Mouse (Mus musculus): ENCODE data around the gene Dntt. TPM values are rescaled to one million over a fixed set of nuclear protein-coding genes. Genes with fewer than 3 reads are reported as not detected.

Dntt gene
- polyA plus RNA-seq, 1 experiment from 2014 or later = not detected

DNA sequence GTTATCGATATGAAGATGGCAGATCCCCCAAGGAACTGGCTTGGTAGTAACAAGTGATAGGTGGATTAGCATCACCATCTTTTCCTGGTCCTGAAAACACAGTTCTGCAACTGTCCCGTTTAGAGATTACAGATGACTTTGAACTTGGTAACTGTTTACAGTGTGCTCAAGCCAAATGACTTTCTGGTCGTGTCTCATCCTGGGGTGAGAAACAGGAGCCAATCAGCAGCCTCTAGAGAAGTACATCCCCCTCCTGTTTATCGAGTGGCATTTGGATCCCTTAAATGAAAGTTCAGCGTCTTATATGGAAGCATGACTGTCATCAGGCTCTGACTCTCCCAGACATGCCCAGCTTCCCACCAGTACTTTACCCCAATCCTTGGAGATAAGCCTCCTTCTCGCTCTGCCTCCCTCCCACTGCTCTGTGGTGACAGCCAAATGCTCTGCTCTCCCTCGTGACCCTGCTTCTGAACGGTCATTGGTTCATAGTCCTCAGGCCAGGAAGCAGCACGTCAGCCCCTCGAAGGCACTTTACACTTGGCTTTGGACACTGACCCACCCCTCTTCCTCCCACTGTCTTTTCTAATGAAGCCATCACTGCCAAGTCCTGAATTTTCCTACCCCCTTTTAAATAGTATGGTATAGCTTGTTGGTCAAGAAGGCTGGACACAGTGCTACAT, 16.2 kb downstream of the Dntt start:
- 26% methylated on average over 10 of the region's 10 CpGs for WGBS
- Histone ChIP-seq H3K4me3 (ENCODE audit: control insufficient read depth in 1 of 2, insufficient read depth in 1 of 2, low read depth in 1 of 2, low read length in 2 of 2) (no peak overlapping the region), H3K9ac (ENCODE audit: low read length) (no peak overlapping the region), H3K36me3 (ENCODE audit: control insufficient read depth, insufficient read depth, low read length) (no peaks in the 10 kb centered on the region), H3K27me3 (ENCODE audit: control insufficient read depth, insufficient read depth, low read length) (no peaks in the 10 kb centered on the region), H3K4me2 (ENCODE audit: low read length) (0 out of 2 replicates have a peak overlapping the region, but pooled peaks have one; percentile 4), H3K4me1 (ENCODE audit: control insufficient read depth in 2 of 2, insufficient read depth in 2 of 2, low read length in 2 of 2) (peaks cover 0 to 2% of the 10 kb centered on the region in 2 experiments; a peak in 1 of 4 replicates), H3K27ac (replicated peaks in 1 of 2; ENCODE audit: control insufficient read depth in 1 of 2, insufficient read depth in 1 of 2, low read depth in 2 of 2, low read length in 2 of 2) (no peak overlapping the region), H3K9me3 (ENCODE audit: control insufficient read depth, low read length) (no peaks in the 10 kb centered on the region)
- ATAC-seq (ENCODE audit: insufficient number of reproducible peaks, insufficient read depth, low FRiP score, low read depth) = no peak

DNA sequence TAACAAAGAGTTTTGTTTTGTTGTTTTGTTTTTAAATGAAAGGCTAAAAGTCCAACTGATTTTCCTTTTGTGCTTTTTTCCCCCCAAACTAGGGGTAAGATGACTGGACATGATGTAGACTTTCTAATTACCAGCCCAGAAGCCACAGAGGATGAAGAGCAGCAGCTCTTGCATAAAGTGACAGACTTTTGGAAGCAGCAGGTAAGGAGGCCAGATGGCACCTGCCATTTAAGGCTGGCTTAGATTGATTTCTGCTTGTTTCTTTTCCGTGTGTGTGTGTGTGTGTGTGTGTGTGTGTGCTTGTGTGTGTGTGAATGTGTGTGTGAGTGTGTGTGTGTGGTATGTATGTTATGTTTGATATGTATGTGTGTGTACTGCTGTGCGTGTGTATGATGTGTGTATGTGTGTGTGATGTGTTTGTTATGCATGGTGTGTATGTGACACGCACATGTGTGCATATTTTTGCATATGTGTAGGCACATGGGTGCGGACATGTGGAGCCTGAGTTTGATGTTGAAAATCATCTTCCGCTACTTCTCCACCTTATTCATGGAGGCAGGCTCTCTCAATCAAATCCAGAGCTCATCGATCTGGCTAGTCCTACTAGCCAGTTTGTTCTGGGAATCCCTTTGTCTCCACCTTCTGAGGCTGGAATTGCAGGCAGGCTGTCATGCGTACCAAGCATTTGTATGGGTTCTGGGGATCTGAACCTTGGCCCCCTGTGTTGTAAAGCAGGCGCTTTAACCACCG, 18.5 kb downstream of the Dntt start:
- 81% methylated on average over 9 of the region's 9 CpGs for WGBS
- Histone ChIP-seq H3K36me3 (ENCODE audit: control insufficient read depth, insufficient read depth, low read length) (no peaks in the 10 kb centered on the region), H3K4me2 (ENCODE audit: low read length) (no peak overlapping the region), H3K4me3 (ENCODE audit: control insufficient read depth in 1 of 2, insufficient read depth in 1 of 2, low read depth in 1 of 2, low read length in 2 of 2) (no peak overlapping the region), H3K27ac (replicated peaks in 1 of 2; ENCODE audit: control insufficient read depth in 1 of 2, insufficient read depth in 1 of 2, low read depth in 2 of 2, low read length in 2 of 2) (no peak overlapping the region), H3K9me3 (ENCODE audit: control insufficient read depth, low read length) (no peaks in the 10 kb centered on the region), H3K9ac (ENCODE audit: low read length) (no peak overlapping the region), H3K4me1 (ENCODE audit: control insufficient read depth in 2 of 2, insufficient read depth in 2 of 2, low read length in 2 of 2) (peaks cover 0 to 2% of the 10 kb centered on the region in 2 experiments; a peak in 1 of 4 replicates), H3K27me3 (ENCODE audit: control insufficient read depth, insufficient read depth, low read length) (no peaks in the 10 kb centered on the region)
- ATAC-seq (ENCODE audit: insufficient number of reproducible peaks, insufficient read depth, low FRiP score, low read depth) = no peak

DNA sequence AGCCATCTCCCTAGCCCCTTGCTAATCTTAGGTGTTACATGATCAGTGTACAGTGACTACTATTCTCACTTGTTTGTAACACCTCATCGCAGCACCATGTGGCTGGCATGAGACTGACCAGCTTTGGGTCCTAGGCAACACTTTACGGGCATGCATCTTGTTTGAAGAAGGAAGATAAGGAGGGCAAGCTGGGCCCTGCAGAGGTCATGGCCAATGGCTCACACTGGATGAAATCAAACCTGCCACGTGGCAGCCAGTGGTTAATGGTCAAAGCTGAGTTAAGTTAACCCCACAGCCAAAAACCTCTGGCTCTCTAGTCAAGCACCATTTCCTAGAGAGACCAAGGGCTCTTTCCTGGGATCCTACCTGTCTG, 19.1 kb downstream of the Dntt start:
- Histone ChIP-seq H3K4me1 (ENCODE audit: control insufficient read depth in 2 of 2, insufficient read depth in 2 of 2, low read length in 2 of 2) (peaks cover 0 to 2% of the 10 kb centered on the region in 2 experiments; a peak in 1 of 4 replicates), H3K36me3 (ENCODE audit: control insufficient read depth, insufficient read depth, low read length) (no peaks in the 10 kb centered on the region), H3K27ac (replicated peaks in 1 of 2; ENCODE audit: control insufficient read depth in 1 of 2, insufficient read depth in 1 of 2, low read depth in 2 of 2, low read length in 2 of 2) (no peak overlapping the region), H3K9me3 (ENCODE audit: control insufficient read depth, low read length) (no peaks in the 10 kb centered on the region), H3K4me2 (ENCODE audit: low read length) (no peak overlapping the region), H3K4me3 (ENCODE audit: control insufficient read depth in 1 of 2, insufficient read depth in 1 of 2, low read depth in 1 of 2, low read length in 2 of 2) (no peak overlapping the region), H3K9ac (ENCODE audit: low read length) (no peak overlapping the region), H3K27me3 (ENCODE audit: control insufficient read depth, insufficient read depth, low read length) (no peaks in the 10 kb centered on the region)
- WGBS = 68% methylated on average over 3 of the region's 3 CpGs
- ATAC-seq (ENCODE audit: insufficient number of reproducible peaks, insufficient read depth, low FRiP score, low read depth) = no peak

DNA sequence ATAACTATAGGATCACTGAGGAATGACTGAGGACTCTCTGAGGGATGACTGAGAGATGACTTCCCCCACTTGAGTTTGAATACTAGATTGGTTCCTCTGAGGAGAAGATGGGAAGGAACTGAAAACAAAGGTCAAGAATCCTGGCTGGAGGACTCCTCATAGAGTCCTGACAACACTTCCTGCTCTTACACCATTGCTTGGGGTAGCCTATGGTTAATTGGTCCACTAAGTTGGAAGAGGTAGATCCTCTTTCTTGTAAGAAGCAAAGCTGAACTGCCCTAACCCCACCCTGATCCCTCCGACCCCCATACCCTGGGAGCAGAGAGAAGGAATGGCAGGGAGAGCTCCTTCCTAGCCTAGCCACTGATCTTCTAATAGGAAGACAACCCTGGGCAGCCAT, 22.6 kb downstream of the Dntt start:
- H3K27ac ChIP-seq (replicated peaks in 1 of 2; ENCODE audit: control insufficient read depth in 1 of 2, insufficient read depth in 1 of 2, low read depth in 2 of 2, low read length in 2 of 2) = no peak overlapping the region
- no peaks in the 10 kb centered on the region for H3K4me1 ChIP-seq (ENCODE audit: control insufficient read depth in 2 of 2, insufficient read depth in 2 of 2, low read length in 2 of 2)
- no peak overlapping the region for H3K4me2 ChIP-seq (ENCODE audit: low read length)
- ATAC-seq (ENCODE audit: insufficient number of reproducible peaks, insufficient read depth, low FRiP score, low read depth) = no peak
- H3K9me3 ChIP-seq (ENCODE audit: control insufficient read depth, low read length) = no peaks in the 10 kb centered on the region
- no peak overlapping the region for H3K4me3 ChIP-seq (ENCODE audit: control insufficient read depth in 1 of 2, insufficient read depth in 1 of 2, low read depth in 1 of 2, low read length in 2 of 2)
- no peaks in the 10 kb centered on the region for H3K27me3 ChIP-seq (ENCODE audit: control insufficient read depth, insufficient read depth, low read length)
- no peaks in the 10 kb centered on the region for H3K36me3 ChIP-seq (ENCODE audit: control insufficient read depth, insufficient read depth, low read length)
- no peak overlapping the region for H3K9ac ChIP-seq (ENCODE audit: low read length)
- WGBS = 94% methylated on average over 1 of the region's 1 CpGs

DNA sequence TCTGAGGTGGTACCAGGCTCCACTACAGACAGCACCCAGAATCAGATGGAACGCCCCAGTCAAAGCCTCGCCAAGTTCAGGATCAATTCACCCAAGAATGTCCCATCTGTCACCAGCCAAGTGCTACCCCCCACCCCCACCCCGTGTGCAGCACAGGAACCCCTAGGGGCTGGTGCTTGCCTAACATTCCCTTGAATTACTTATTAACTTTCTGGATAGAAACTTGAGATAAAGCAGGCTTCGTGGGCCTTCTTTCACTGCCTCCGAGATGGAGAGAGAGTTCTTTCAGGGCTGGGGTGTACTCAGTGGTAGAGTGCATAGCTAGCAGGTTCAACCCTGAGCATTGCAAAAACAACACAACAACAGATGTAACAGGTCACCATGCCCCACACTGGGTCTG, 23.2 kb downstream of the Dntt start:
- 59% methylated on average over 5 of the region's 5 CpGs for WGBS
- no peaks in the 10 kb centered on the region for H3K36me3 ChIP-seq (ENCODE audit: control insufficient read depth, insufficient read depth, low read length)

DNA sequence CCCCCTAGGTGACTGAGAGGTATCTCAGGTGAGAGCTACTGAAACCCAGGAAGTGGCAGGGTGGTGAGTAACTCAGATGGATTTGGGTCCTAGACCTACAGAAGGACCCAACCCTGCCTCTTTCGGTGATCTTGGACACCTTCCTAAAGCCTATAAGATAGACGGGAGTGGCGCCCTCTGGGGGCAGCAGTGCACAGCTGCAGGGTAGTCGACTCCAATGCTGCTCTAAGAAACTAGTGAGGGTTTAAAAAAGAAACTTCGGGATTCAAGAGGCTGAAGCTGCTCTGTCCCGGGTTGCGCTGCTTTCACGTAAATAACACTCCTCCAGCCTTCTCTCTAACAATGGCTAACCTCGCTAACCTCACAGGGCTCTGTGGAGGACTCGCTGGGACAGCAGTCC, 24.5 kb downstream of the Dntt start:
- Histone ChIP-seq H3K4me1 (ENCODE audit: control insufficient read depth in 2 of 2, insufficient read depth in 2 of 2, low read length in 2 of 2) (no peaks in the 10 kb centered on the region), H3K9ac (ENCODE audit: low read length) (no peak overlapping the region), H3K4me3 (ENCODE audit: control insufficient read depth in 1 of 2, insufficient read depth in 1 of 2, low read depth in 1 of 2, low read length in 2 of 2) (no peak overlapping the region), H3K27me3 (ENCODE audit: control insufficient read depth, insufficient read depth, low read length) (no peaks in the 10 kb centered on the region), H3K36me3 (ENCODE audit: control insufficient read depth, insufficient read depth, low read length) (no peaks in the 10 kb centered on the region), H3K4me2 (ENCODE audit: low read length) (no peak overlapping the region), H3K9me3 (ENCODE audit: control insufficient read depth, low read length) (no peaks in the 10 kb centered on the region), H3K27ac (replicated peaks in 1 of 2; ENCODE audit: control insufficient read depth in 1 of 2, insufficient read depth in 1 of 2, low read depth in 2 of 2, low read length in 2 of 2) (no peak overlapping the region)
- WGBS = 24% methylated on average over 10 of the region's 10 CpGs
- no peak for ATAC-seq (ENCODE audit: insufficient number of reproducible peaks, insufficient read depth, low FRiP score, low read depth)

More for the DNA sequence above, 23.2 kb downstream of the Dntt start:
- no peak overlapping the region for H3K4me3 ChIP-seq (ENCODE audit: control insufficient read depth in 1 of 2, insufficient read depth in 1 of 2, low read depth in 1 of 2, low read length in 2 of 2)
- no peak overlapping the region for H3K4me2 ChIP-seq (ENCODE audit: low read length)
- H3K4me1 ChIP-seq (ENCODE audit: control insufficient read depth in 2 of 2, insufficient read depth in 2 of 2, low read length in 2 of 2) = no peaks in the 10 kb centered on the region
- no peak overlapping the region for H3K9ac ChIP-seq (ENCODE audit: low read length)
- no peaks in the 10 kb centered on the region for H3K9me3 ChIP-seq (ENCODE audit: control insufficient read depth, low read length)
- no peaks in the 10 kb centered on the region for H3K27me3 ChIP-seq (ENCODE audit: control insufficient read depth, insufficient read depth, low read length)
- no peak for ATAC-seq (ENCODE audit: insufficient number of reproducible peaks, insufficient read depth, low FRiP score, low read depth)
- no peak overlapping the region for H3K27ac ChIP-seq (replicated peaks in 1 of 2; ENCODE audit: control insufficient read depth in 1 of 2, insufficient read depth in 1 of 2, low read depth in 2 of 2, low read length in 2 of 2)

DNA sequence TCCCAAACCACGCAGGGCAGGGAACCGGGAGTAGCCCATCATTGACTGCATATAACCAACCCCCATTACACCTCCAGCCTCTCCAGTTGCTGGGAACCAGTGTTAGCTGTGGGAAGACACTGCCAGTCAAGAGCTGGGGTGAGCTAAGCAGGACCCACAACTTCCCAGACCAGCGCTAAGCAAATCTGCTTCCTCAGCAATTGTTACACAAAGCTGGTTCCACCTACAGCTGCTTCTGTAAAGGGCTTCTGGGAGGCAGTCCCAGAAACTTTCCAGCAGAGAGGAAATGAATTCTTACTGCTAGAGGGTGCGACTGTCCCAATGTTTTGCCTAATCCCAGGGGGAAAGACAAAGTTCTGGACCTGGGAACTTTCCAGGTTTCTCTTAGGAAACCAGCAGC, 25.6 kb downstream of the Dntt start:
- Histone ChIP-seq H3K4me3 (ENCODE audit: control insufficient read depth in 1 of 2, insufficient read depth in 1 of 2, low read depth in 1 of 2, low read length in 2 of 2) (no peak overlapping the region), H3K27ac (replicated peaks in 1 of 2; ENCODE audit: control insufficient read depth in 1 of 2, insufficient read depth in 1 of 2, low read depth in 2 of 2, low read length in 2 of 2) (no peak overlapping the region), H3K27me3 (ENCODE audit: control insufficient read depth, insufficient read depth, low read length) (no peaks in the 10 kb centered on the region), H3K9me3 (ENCODE audit: control insufficient read depth, low read length) (no peaks in the 10 kb centered on the region), H3K4me1 (ENCODE audit: control insufficient read depth in 2 of 2, insufficient read depth in 2 of 2, low read length in 2 of 2) (no peaks in the 10 kb centered on the region), H3K9ac (ENCODE audit: low read length) (no peak overlapping the region), H3K4me2 (ENCODE audit: low read length) (no peak overlapping the region), H3K36me3 (ENCODE audit: control insufficient read depth, insufficient read depth, low read length) (no peaks in the 10 kb centered on the region)
- WGBS = 55% methylated on average over 4 of the region's 4 CpGs
- ATAC-seq (ENCODE audit: insufficient number of reproducible peaks, insufficient read depth, low FRiP score, low read depth) = no peak

All from heart, embryonic 14.5 days (tissue).